Mouse (Mus musculus) spleen, adult 10 weeks (tissue): ENCODE measurements around the gene Sobp. TPM values are rescaled to one million over a fixed set of nuclear protein-coding genes. Genes with fewer than 3 reads are reported as not detected.

Experiments
- polyA plus RNA-seq: library from polyadenylated mRNA; stranded (reverse); fragments of 350-450 nt; fragmentation: Illumina TruSeq; extraction: RNeasy Lipid Tissue Mini Kit (QIAGEN cat#74804); gene quantifications from one replicate; pipeline ENCODE4 v1.2.3, GENCODE M21; 2015; ENCODE audit warnings: low replicate concordance; ENCODE audit not compliant: insufficient read depth

The Sobp gene
- 0.04 TPM for polyA plus RNA-seq

GRCm38 (mm10) chr10:43174326-43175155 is at the start of gene Sobp, which contains the start of gene 9030612E09Rik:
Sobp (minus strand) TSS chr10:43174530.
9030612E09Rik (plus strand) TSS chr10:43174704.

DNA sequence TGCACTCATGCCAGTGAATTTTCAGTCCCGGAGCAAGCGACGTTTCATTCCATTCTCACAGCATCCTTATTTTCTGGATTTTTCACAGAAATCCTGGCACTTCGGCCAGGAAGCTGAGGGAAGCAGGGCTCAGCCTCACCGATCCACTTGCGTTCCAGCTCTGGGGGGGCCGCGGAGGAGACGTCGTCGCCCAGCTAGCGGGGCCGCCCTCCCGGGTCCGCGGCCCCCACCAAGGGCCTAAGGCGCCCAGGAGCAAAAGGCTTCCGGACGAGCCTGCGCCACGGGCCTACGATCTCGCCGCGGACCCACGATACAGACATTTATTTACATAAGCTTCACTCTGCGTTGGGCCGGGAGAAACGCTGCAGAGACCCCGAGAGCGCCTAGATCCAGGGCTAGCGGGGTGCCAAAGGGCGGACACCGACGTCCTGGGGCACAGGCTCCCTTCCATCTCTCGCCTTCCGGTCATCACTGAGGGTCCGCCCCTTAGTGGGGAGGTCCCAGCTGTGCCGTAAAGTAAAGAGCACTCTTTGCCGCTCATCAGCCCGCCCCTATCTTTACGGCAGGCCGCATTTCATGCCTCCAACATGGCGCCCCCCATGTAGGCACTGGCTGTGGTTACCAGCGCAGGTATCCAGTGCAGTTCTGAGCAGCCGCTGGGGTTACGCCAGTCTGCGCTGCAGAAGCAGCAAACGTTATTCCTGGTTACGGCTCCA is 46.7 kb upstream of the Sobp start, which contains the start of gene Pdss2:
Pdss2 (plus strand) TSS at position 577 of the 716 bp plus-strand sequence.

Other genes starting within 250 kb of the Sobp start
- gene 9030612E09Rik, start 174 bp upstream of the Sobp start, polyA plus RNA-seq: not detected
- gene Pdss2, start 47.0 kb upstream of the Sobp start, polyA plus RNA-seq: 8.5 TPM